Mouse (Mus musculus) lung, adult 2 months (tissue): ENCODE measurements around the gene Cacna2d3. TPM values are rescaled to one million over a fixed set of nuclear protein-coding genes. Genes with fewer than 3 reads are reported as not detected.

ENCODE experiments used
- DNase-seq: peaks from one replicate; pipeline ENCODE4 v3.0.0; 2022
- H3K4me1 ChIP-seq: fragments of 200-500 bp; 2 replicates; pipeline ENCODE4 v1.6.1; 2011; ENCODE audit warnings: low read length; ENCODE audit not compliant: control insufficient read depth, insufficient read depth
- H3K4me3 ChIP-seq: fragments of 200-500 bp; replicated peaks from 2 replicates; pipeline ENCODE3; 2011; ENCODE audit warnings: low read depth, mild to moderate bottlenecking, control low read depth, low read length; ENCODE audit errors: extremely low read depth
- CTCF ChIP-seq: fragments of 200-500 bp; IDR thresholded peaks from 2 replicates; pipeline ENCODE4 v1.5.1; 2011; ENCODE audit warnings: mild to moderate bottlenecking, low read length, control low read depth; ENCODE audit not compliant: insufficient read depth
- POLR2A ChIP-seq: fragments of 200-500 bp; IDR thresholded peaks from 2 replicates; pipeline ENCODE4 v1.6.1; 2011; ENCODE audit warnings: low read depth, mild to moderate bottlenecking, control low read depth, low read length, borderline replicate concordance; ENCODE audit errors: extremely low read depth
- WGBS: fragments of 180-500 bp; shearing (Covaris S2); methylation state at CpG from one replicate; pipeline ENCODE4 v1.1.7; 2018; 5-methylcytosine and 5-hydroxymethylcytosine counted together
- polyA plus RNA-seq: library from polyadenylated mRNA; depleted of rRNA; stranded (reverse); fragments of >200 nt; gene quantifications from 2 replicates; pipeline ENCODE4 v1.2.3, GENCODE M21; 2012

Gene Cacna2d3
- polyA plus RNA-seq, 1 experiment, result 0.38 TPM

- H3K4me3 ChIP-seq, result no peak within 1 kb of the TSS
- TF ChIP-seq CTCF (no peak), POLR2A (no peak)
- no peak for DNase-seq
- 21% methylated on average over 5 of the region's 5 CpGs for WGBS
- no peaks in the 10 kb centered on the region for H3K4me1 ChIP-seq
Measured at GRCm38 (mm10) chr14:29017883-29018282, 703.8 kb downstream of the Cacna2d3 start, which contains the start of gene Lrtm1. Gene Lrtm1, plus strand, starts transcription at chr14:29018208.

GRCm38 (mm10) chr14:29015896-29016295, 705.8 kb downstream of the Cacna2d3 start:
- DNase-seq, result no peak
- H3K4me3 ChIP-seq, result no peak overlapping the region
- 55% methylated on average over 5 of the region's 5 CpGs for WGBS
- no peak for TF ChIP-seq CTCF
- no peak for TF ChIP-seq POLR2A
- no peaks in the 10 kb centered on the region for H3K4me1 ChIP-seq

DNA sequence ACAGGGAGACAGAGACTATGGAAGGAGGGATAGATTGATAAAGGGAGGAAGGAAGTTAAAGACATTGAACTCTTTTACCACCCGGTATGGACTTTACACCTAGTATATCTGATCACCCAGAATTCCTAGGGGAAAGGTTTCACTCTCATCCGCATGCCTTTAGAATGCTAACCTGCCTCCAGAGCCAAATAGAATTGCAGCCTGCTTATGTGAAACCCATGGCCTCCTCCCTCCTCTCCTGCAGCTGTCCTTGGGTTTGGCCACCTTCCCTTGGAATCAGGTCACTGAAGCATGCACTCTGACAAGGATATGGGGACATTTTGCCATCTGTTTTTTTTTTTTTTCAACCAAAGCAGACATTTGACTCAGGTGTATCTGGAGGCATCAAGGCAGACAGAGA, 707.0 kb downstream of the Cacna2d3 start:
- DNase-seq, result no peak
- no peak for TF ChIP-seq POLR2A
- no peak for TF ChIP-seq CTCF
- Histone ChIP-seq H3K4me3 (no peak overlapping the region), H3K4me1 (no peaks in the 10 kb centered on the region)
- WGBS, result 80% methylated on average over 2 of the region's 2 CpGs

DNA sequence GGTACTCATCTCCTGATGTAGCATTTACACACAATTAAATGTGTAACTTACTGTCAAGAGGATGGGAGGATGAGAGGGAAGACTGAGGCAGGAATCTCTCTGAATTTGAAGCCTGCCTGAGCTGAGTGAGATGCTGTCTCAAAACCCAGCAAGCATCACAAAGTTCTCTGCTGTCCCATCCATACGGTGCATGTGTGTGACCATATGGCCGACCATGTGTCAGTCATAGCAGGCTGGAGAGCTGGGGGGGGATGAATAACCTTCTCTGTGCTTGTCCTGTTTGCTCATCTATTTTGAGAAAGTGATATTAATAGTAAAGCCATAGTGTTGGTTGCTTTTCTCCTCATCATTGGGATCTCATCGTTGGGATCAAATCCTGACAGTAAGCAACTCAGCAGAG, 708.5 kb downstream of the Cacna2d3 start:
- TF ChIP-seq CTCF (no peak), POLR2A (no peak)
- no peak for DNase-seq
- H3K4me1 ChIP-seq, result no peaks in the 10 kb centered on the region
- 81% methylated on average over 3 of the region's 3 CpGs for WGBS
- H3K4me3 ChIP-seq, result no peak overlapping the region

GRCm38 (mm10) chr14:29009644-29010043, 712.0 kb downstream of the Cacna2d3 start:
- 80% methylated on average over 4 of the region's 4 CpGs for WGBS
- H3K4me1 ChIP-seq, result no peaks in the 10 kb centered on the region
- no peak for TF ChIP-seq POLR2A
- no peak for TF ChIP-seq CTCF

GRCm38 (mm10) chr14:29005228-29005840, 716.3 kb downstream of the Cacna2d3 start:
- TF ChIP-seq CTCF (no peak), POLR2A (no peak)
- Histone ChIP-seq H3K4me1 (no peaks in the 10 kb centered on the region), H3K4me3 (no peak overlapping the region)
- WGBS, result 76% methylated on average over 5 of the region's 5 CpGs
- no peak for DNase-seq

More at GRCm38 (mm10) chr14:29009644-29010043, 712.0 kb downstream of the Cacna2d3 start:
- H3K4me3 ChIP-seq, result no peak overlapping the region
- DNase-seq, result no peak

- DNase-seq, result no peak
- TF ChIP-seq POLR2A (no peak), CTCF (no peak)
- WGBS, result 87% methylated on average over 3 of the region's 3 CpGs
- Histone ChIP-seq H3K4me1 (no peaks in the 10 kb centered on the region), H3K4me3 (no peak overlapping the region)
Measured at GRCm38 (mm10) chr14:28996569-28996968, 725.1 kb downstream of the Cacna2d3 start.

- H3K4me3 ChIP-seq, result no peak overlapping the region
- no peaks in the 10 kb centered on the region for H3K4me1 ChIP-seq
- WGBS, result 64% methylated on average over 7 of the region's 7 CpGs
- no peak for DNase-seq
- TF ChIP-seq CTCF (no peak), POLR2A (no peak)
Measured at GRCm38 (mm10) chr14:28988211-28988900, 733.3 kb downstream of the Cacna2d3 start.

DNA sequence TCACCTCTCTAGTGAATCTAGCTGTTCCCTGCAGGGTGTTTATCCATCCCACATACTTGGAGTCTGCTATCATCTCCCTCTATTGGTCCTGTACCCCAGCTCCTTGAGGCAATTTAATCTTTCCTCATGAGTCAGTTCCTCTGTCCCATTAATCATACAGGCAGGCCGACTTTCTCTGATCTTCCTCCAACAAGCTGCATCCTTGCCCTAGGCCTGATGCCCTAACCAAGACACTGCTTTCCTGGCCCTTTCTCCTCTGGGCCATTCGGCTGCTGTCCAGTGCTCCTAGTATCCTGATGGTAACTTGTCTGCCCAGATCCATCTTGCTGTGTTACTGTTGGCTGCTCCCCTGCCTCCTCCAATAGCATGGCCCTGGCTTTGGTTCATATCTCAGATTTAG, 737.4 kb downstream of the Cacna2d3 start:
- TF ChIP-seq CTCF, result no peak
- WGBS, result 50% methylated on average over 2 of the region's 2 CpGs
- DNase-seq, result no peak
- H3K4me1 ChIP-seq, result no peaks in the 10 kb centered on the region
- H3K4me3 ChIP-seq, result no peak overlapping the region

- TF ChIP-seq CTCF (no peak), POLR2A (no peak)
- 45% methylated on average over 3 of the region's 3 CpGs for WGBS
- no peak overlapping the region for H3K4me3 ChIP-seq
- no peaks in the 10 kb centered on the region for H3K4me1 ChIP-seq
- no peak for DNase-seq
Measured at GRCm38 (mm10) chr14:28980482-28980881, 741.2 kb downstream of the Cacna2d3 start.

DNA sequence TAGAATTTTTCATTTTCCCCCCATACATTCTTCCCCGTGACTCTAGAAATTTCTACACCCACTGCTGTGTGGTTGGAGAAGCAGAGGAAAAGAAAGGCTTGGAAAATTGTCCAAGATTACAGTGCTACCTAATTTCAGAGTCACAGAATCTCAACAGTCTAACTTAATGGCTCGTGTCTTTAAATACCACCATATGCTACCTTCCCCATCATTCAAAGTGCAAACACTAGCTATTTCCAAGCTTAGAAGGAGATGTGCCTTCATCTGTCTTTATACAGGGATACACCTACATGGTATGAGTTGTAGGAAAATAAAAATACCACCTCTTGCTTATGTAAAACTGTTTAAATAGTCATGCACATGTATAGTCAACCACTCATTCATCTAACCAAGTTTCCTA, 742.4 kb downstream of the Cacna2d3 start:
- TF ChIP-seq CTCF (no peak), POLR2A (no peak)
- Histone ChIP-seq H3K4me3 (no peak overlapping the region), H3K4me1 (no peaks in the 10 kb centered on the region)
- no peak for DNase-seq
- 79% methylated on average over 2 of the region's 2 CpGs for WGBS
